ENCODE assay signal across 9 mouse cellular contexts in genomic region chr2:153607870-153608515, GRCm38 (mm10). TPM values are rescaled to one million over a fixed set of nuclear protein-coding genes. Genes with fewer than 3 reads are reported as not detected.
DNase-seq lines count a peak whose midpoint lies in the region; ATAC-seq and TF ChIP-seq lines count a peak whose summit lies in the region.
"Had no signal": no experiment of that assay in that cellular context is flagged by ENCODE, and none has a peak within 500 bp of the region (broad histone marks: within the 10 kb centered on the region; RNA-seq: fewer than 3 reads in every experiment).

No protein-coding gene starts in this region.

- TF ChIP-seq EP300 in lung, postnatal 0 days (IDR thresholded peaks at IDR 0.05): no peak

- peak; percentile 51; the same call in 1 of the 2 replicates for ATAC-seq in forebrain, embryonic 15.5 days (replicated peaks)
- no peak for ATAC-seq in forebrain, embryonic 11.5 days (replicated peaks; ENCODE audit: low FRiP score)
- ATAC-seq in heart, embryonic 13.5 days (ENCODE audit: extremely low read depth, insufficient number of reproducible peaks, low FRiP score, low TSS enrichment): no peak
- peak; percentile 34 for ATAC-seq in lung, postnatal 0 days

- no peak for TF ChIP-seq CTCF in E14TG2a.4 (conservative IDR thresholded peaks at IDR 0.05; ENCODE audit: low read length)
- TF ChIP-seq CTCF in lung, postnatal 0 days (IDR thresholded peaks at IDR 0.05): no peak

- no peak for DNase-seq in forebrain, embryonic 11.5 days (ENCODE audit: low spot score)
- DNase-seq in cerebellum, adult 8-10 months: peak; percentile 82
- no peak for DNase-seq in lung, postnatal 0 days (ENCODE audit: low spot score)
- peak; percentile 45 for DNase-seq in thymus, postnatal 25 days
- no peak for DNase-seq in retina, postnatal 1 day

- no peaks in the 10 kb centered on the region for H3K9me3 ChIP-seq in forebrain, embryonic 15.5 days
- H3K9me3 ChIP-seq in forebrain, embryonic 11.5 days (ENCODE audit: control insufficient read depth, low read length): no peaks in the 10 kb centered on the region
- no peaks in the 10 kb centered on the region for H3K9me3 ChIP-seq in E14TG2a.4 (ENCODE audit: low read length)
- no peaks in the 10 kb centered on the region for H3K9me3 ChIP-seq in heart, embryonic 13.5 days
- no peaks in the 10 kb centered on the region for H3K9me3 ChIP-seq in lung, postnatal 0 days (ENCODE audit: low read length)
- H3K9me3 ChIP-seq: neural tube, embryonic 12.5 days had no signal

- no peaks in the 10 kb centered on the region for H3K27me3 ChIP-seq in forebrain, embryonic 15.5 days
- H3K27me3 ChIP-seq in forebrain, embryonic 11.5 days (ENCODE audit: control insufficient read depth, insufficient read depth, low read length): no peaks in the 10 kb centered on the region
- no peaks in the 10 kb centered on the region for H3K27me3 ChIP-seq in E14TG2a.4 (ENCODE audit: insufficient read depth, low read length)
- H3K27me3 ChIP-seq in heart, embryonic 13.5 days (replicated peaks): no peaks in the 10 kb centered on the region
- H3K27me3 ChIP-seq in lung, postnatal 0 days (replicated peaks; ENCODE audit: insufficient read depth, low read length): no peaks in the 10 kb centered on the region
- H3K27me3 ChIP-seq: neural tube, embryonic 12.5 days had no signal

- 64% methylated on average over 13 of the region's 13 CpGs for WGBS in forebrain, embryonic 15.5 days
- WGBS in forebrain, embryonic 11.5 days: 88% methylated on average over 13 of the region's 13 CpGs
- 73% methylated on average over 13 of the region's 13 CpGs for WGBS in heart, embryonic 13.5 days
- 45% methylated on average over 13 of the region's 13 CpGs for WGBS in lung, postnatal 0 days

- H3K4me3 ChIP-seq in forebrain, embryonic 15.5 days: no peak overlapping the region
- no peak overlapping the region for H3K4me3 ChIP-seq in forebrain, embryonic 11.5 days (ENCODE audit: low read depth, low read length)
- H3K4me3 ChIP-seq in E14TG2a.4 (replicated peaks; ENCODE audit: low read length): peak overlapping the region; percentile 59
- no peak overlapping the region for H3K4me3 ChIP-seq in heart, embryonic 13.5 days
- no peak overlapping the region for H3K4me3 ChIP-seq in lung, postnatal 0 days (ENCODE audit: low read depth, low read length)
- H3K4me3 ChIP-seq: neural tube, embryonic 12.5 days had no signal

- H3K9ac ChIP-seq in forebrain, embryonic 15.5 days (replicated peaks): no peak overlapping the region
- H3K9ac ChIP-seq in forebrain, embryonic 11.5 days (ENCODE audit: low read length): no peak overlapping the region
- no peak overlapping the region for H3K9ac ChIP-seq in heart, embryonic 13.5 days
- H3K9ac ChIP-seq in lung, postnatal 0 days (replicated peaks; ENCODE audit: low read depth): no peak overlapping the region
- H3K9ac ChIP-seq: neural tube, embryonic 12.5 days had no signal

- H3K27ac ChIP-seq in forebrain, embryonic 15.5 days (replicated peaks): peak overlapping the region; percentile 89
- no peak overlapping the region for H3K27ac ChIP-seq in forebrain, embryonic 11.5 days (ENCODE audit: low read depth, low read length)
- H3K27ac ChIP-seq in heart, embryonic 13.5 days (replicated peaks): peak overlapping the region; percentile 24
- H3K27ac ChIP-seq in lung, postnatal 0 days (ENCODE audit: low read length): no peak overlapping the region
- H3K27ac ChIP-seq: neural tube, embryonic 12.5 days had no signal

- H3K4me1 ChIP-seq in forebrain, embryonic 15.5 days: peaks cover 42% of the 10 kb centered on the region
- peaks cover 10% of the 10 kb centered on the region for H3K4me1 ChIP-seq in forebrain, embryonic 11.5 days (replicated peaks; ENCODE audit: control insufficient read depth, insufficient read depth, low read length)
- peaks cover 84% of the 10 kb centered on the region for H3K4me1 ChIP-seq in E14TG2a.4 (replicated peaks; ENCODE audit: low read depth, low read length)
- H3K4me1 ChIP-seq in heart, embryonic 13.5 days: peaks cover 51% of the 10 kb centered on the region
- peaks cover 14% of the 10 kb centered on the region; the same call in 1 of the 2 replicates for H3K4me1 ChIP-seq in lung, postnatal 0 days (ENCODE audit: insufficient read depth, low read depth, low read length)

- H3K4me2 ChIP-seq in forebrain, embryonic 15.5 days (replicated peaks): no peak overlapping the region
- H3K4me2 ChIP-seq in forebrain, embryonic 11.5 days (ENCODE audit: low read depth, low read length, severe bottlenecking): no peak overlapping the region
- H3K4me2 ChIP-seq in heart, embryonic 13.5 days: no peak overlapping the region
- H3K4me2 ChIP-seq in lung, postnatal 0 days (replicated peaks; ENCODE audit: low read depth, low read length): no peak overlapping the region
- H3K4me2 ChIP-seq: neural tube, embryonic 12.5 days had no signal

- H3K36me3 ChIP-seq in forebrain, embryonic 15.5 days: no peaks in the 10 kb centered on the region
- H3K36me3 ChIP-seq in forebrain, embryonic 11.5 days (ENCODE audit: control insufficient read depth, insufficient read depth, low read length): no peaks in the 10 kb centered on the region
- no peaks in the 10 kb centered on the region for H3K36me3 ChIP-seq in E14TG2a.4 (ENCODE audit: insufficient read depth, low read length)
- no peaks in the 10 kb centered on the region for H3K36me3 ChIP-seq in heart, embryonic 13.5 days
- no peaks in the 10 kb centered on the region for H3K36me3 ChIP-seq in lung, postnatal 0 days (ENCODE audit: insufficient read depth, low read length)
- H3K36me3 ChIP-seq: neural tube, embryonic 12.5 days had no signal

RNA-seq across cellular contexts. Expression of gene Commd7, which starts 24.6 kb away (rescaled TPM):
- 98.7 and 104 TPM in 2 replicates for polyA plus RNA-seq in forebrain, embryonic 15.5 days (2015; fragmentation: Nextera tagmentation; extraction: Ambion mirVana)
- polyA plus RNA-seq in forebrain, embryonic 11.5 days (2014; fragmentation: Nextera tagmentation; extraction: Ambion mirVana): 56.8 and 60.9 TPM in 2 replicates
- 55.1 and 63.2 TPM in 2 replicates for polyA plus RNA-seq in heart, embryonic 13.5 days (2015; fragmentation: Nextera tagmentation; extraction: Ambion mirVana)
- 71.8 and 73.3 TPM in 2 replicates for polyA plus RNA-seq in lung, postnatal 0 days (2015; fragmentation: Nextera tagmentation; extraction: Ambion mirVana)

RNA-seq across cellular contexts. Expression of gene Dnmt3b, which starts 41.3 kb away (rescaled TPM):
- polyA plus RNA-seq in forebrain, embryonic 15.5 days (2015; fragmentation: Nextera tagmentation; extraction: Ambion mirVana): 3.7 and 3.9 TPM in 2 replicates
- 14.3 and 18.0 TPM in 2 replicates for polyA plus RNA-seq in forebrain, embryonic 11.5 days (2014; fragmentation: Nextera tagmentation; extraction: Ambion mirVana)
- polyA plus RNA-seq in heart, embryonic 13.5 days (2015; fragmentation: Nextera tagmentation; extraction: Ambion mirVana): 5.0 and 5.3 TPM in 2 replicates
- 3.3 and 4.2 TPM in 2 replicates for polyA plus RNA-seq in lung, postnatal 0 days (2015; fragmentation: Nextera tagmentation; extraction: Ambion mirVana)

Comparison
In these comparisons a context has a peak if more than half of its experiments do, and no peak if none do; other contexts are left out.
1. ATAC-seq: peak in forebrain, embryonic 15.5 days (single experiment) and lung, postnatal 0 days (single experiment); none in forebrain, embryonic 11.5 days (single experiment) and heart, embryonic 13.5 days (single experiment).
2. H3K27ac ChIP-seq: peak in forebrain, embryonic 15.5 days (single experiment) and heart, embryonic 13.5 days (single experiment); none in forebrain, embryonic 11.5 days (single experiment) and lung, postnatal 0 days (single experiment).
3. DNase-seq: peak in cerebellum, adult 8-10 months (single experiment) and thymus, postnatal 25 days (single experiment); none in forebrain, embryonic 11.5 days (single experiment), lung, postnatal 0 days (single experiment) and retina, postnatal 1 day (single experiment).